Mouse (Mus musculus) urinary bladder, postnatal 4 days (tissue): ENCODE data around the gene Heatr9.
"Not testable (repeated sequence)": the region's sequence is repeated elsewhere in the genome, so short reads cannot be mapped to it uniquely, and the experiment has no call there.

Source experiments
- DNase-seq, 2 experiments: peaks; one replicate each; pipeline ENCODE4 v3.0.0; 2021 to 2022; ENCODE audit warnings: low spot score in 2 of 2

The Heatr9 gene

GRCm38 (mm10) chr11:83522075-83522474 is at the start of gene Heatr9:
Gene Heatr9, minus strand, starts transcription at chr11:83522175.
- DNase-seq = no peak

GRCm38 (mm10) chr11:83570189-83570588 is 48.2 kb upstream of the Heatr9 start:
- DNase-seq = no peak

GRCm38 (mm10) chr11:83569249-83569648 is 47.3 kb upstream of the Heatr9 start:
- no peak for DNase-seq

GRCm38 (mm10) chr11:83568786-83569185 is 46.8 kb upstream of the Heatr9 start:
- DNase-seq = no peak

GRCm38 (mm10) chr11:83568061-83568460 is 46.1 kb upstream of the Heatr9 start:
- no peak for DNase-seq

- DNase-seq = no peak
These were observed 45.3 kb upstream of the Heatr9 start for GRCm38 (mm10) chr11:83567311-83567710.

- no peak for DNase-seq
These were observed 44.6 kb upstream of the Heatr9 start for GRCm38 (mm10) chr11:83566617-83567016.

GRCm38 (mm10) chr11:83563754-83564153 is 41.8 kb upstream of the Heatr9 start:
- no peak for DNase-seq

- DNase-seq = no peak
These were observed 40.4 kb upstream of the Heatr9 start for GRCm38 (mm10) chr11:83562311-83562887.

- DNase-seq = no peak
These were observed 38.4 kb upstream of the Heatr9 start for GRCm38 (mm10) chr11:83560405-83560804.

GRCm38 (mm10) chr11:83557074-83557473 is 35.1 kb upstream of the Heatr9 start:
- DNase-seq = no peak

- DNase-seq = no peak
These were observed 34.3 kb upstream of the Heatr9 start for GRCm38 (mm10) chr11:83556085-83556781.

- DNase-seq = no peak
These were observed 29.7 kb upstream of the Heatr9 start for GRCm38 (mm10) chr11:83551668-83552067.

- DNase-seq = not testable (repeated sequence)
These were observed 29.1 kb upstream of the Heatr9 start for GRCm38 (mm10) chr11:83551037-83551436.

GRCm38 (mm10) chr11:83550186-83550632 is 28.2 kb upstream of the Heatr9 start:
- DNase-seq = no peak

- no peak for DNase-seq
These were observed 22.2 kb upstream of the Heatr9 start for GRCm38 (mm10) chr11:83544214-83544613.

GRCm38 (mm10) chr11:83541415-83541814 is 19.4 kb upstream of the Heatr9 start:
- no peak for DNase-seq

GRCm38 (mm10) chr11:83540931-83541330 is 19.0 kb upstream of the Heatr9 start:
- no peak for DNase-seq

GRCm38 (mm10) chr11:83538705-83539314 is 16.8 kb upstream of the Heatr9 start:
- no peak for DNase-seq

- DNase-seq = no peak
These were observed 14.9 kb upstream of the Heatr9 start for GRCm38 (mm10) chr11:83536831-83537230.

- peak; percentile 51 to 80 for DNase-seq
These were observed 12.8 kb upstream of the Heatr9 start for GRCm38 (mm10) chr11:83534609-83535423.

GRCm38 (mm10) chr11:83534143-83534542 is 12.2 kb upstream of the Heatr9 start:
- DNase-seq = no peak
